Mouse (Mus musculus): ENCODE data around the gene Cnn3.

Cnn3 gene

DNA sequence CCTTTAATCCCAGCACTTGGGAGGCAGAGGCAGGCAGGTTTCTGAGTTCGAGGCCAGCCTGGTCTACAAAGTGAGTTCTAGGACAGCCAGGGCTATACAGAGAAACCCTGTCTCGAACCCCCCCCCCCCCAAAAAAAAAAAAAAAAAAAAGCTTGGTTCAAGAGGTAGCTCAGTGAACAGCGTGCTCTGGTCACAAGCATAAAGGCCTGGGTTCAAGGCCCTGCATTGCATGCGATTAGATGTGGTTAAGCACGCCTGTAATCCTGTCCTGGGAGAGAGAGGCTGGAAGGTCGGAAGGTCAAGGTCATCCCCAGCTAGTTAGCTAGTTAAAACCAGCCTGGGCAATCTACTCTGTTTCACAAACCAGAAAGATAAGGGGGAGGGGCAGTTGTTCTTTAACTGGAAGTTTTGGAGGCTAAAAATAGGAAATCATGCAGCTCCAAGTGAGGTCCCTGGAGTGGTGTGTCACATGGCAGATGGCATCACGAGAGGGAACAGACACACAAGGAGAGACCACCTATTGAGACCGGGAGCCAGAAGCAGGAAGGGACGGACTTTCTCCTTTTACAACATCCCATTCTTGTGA lies 7.4 kb upstream of the Cnn3 start:
- DNase-seq (ENCODE audit: low read depth) = no peak

DNA sequence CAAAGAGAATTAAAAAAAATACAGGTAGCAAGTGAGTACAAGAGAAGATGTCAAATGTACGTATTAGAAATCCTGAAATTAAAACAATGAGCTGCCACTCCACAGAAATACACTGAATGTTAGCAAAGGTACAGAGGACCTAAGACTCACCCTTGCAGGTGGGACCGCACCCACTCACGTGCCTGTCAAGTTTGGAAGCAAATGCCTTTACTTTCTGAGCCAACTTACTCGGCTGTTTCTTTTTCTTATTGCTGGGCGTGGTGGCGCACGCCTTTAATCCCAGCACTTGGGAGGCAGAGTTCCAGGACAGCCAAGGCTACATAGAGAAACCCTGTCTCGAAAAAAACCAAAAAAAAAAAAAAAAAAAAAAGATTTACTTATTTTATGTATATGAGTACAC lies 3.9 kb upstream of the Cnn3 start:
- DNase-seq (ENCODE audit: low read depth) = no peak

DNA sequence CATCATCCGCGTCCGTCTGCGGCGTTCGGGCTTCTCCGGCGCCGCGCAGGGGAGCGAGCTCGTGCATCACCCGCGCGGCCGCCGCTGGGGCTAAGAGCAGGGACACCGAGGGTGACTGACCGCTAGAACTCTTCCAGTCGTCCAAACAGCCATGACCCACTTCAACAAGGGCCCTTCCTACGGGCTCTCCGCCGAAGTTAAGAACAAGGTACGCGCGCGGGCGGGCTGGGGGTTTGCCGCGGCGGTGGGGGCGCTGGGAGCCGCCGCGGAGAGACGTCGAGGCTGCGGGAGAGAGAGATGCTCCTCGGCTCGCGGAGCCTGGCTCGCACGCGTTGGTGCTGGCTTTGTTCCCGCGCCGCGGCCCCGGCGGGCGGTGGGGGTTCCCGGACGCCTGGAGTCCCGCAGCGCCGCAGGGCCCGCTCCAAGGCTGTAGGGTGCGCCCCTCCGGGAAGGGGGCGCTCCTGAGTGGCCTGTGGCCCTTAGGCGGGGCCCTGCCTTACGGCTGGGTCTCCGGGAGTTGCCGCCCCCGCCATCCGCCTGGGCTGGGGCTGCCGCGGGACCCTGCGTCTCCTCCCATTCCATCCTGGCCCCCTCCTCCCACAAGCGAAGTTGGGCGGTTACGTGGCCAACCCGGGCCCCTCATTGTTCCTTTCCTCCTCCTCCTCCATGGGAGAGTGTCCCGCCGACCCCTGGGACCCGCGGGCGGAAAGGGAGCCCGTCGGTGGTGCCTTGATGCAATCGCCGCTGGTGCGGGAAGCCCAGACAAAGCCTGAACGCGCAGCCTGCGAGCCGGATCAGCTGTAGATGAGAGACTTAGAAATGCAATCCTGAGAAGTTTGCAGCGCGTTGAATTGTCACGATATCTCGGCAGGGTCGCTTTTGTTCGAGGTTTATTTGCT lies 573 bp downstream of the Cnn3 start:
- DNase-seq (ENCODE audit: low read depth) = peak; percentile 75

DNA sequence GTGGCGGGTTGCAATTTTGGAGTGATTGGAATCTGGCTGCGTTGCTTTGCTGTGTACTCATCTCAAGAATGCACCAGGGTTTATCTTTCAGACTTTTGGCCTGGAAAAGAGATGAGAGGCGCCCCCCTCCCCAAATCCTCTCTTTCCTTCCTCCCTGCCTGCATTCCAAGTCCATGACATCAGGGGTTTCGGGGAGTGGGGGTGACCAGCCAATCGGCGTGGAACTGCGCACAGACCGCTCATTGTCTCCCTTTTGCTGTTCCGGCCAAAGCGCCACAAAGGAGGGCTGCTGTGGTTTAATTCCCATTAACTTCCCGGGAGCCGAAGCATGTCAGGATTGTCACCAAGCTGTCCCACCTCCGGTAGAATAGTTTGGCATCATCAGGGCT lies 1.2 kb downstream of the Cnn3 start:
- DNase-seq (ENCODE audit: low read depth) = no peak

DNA sequence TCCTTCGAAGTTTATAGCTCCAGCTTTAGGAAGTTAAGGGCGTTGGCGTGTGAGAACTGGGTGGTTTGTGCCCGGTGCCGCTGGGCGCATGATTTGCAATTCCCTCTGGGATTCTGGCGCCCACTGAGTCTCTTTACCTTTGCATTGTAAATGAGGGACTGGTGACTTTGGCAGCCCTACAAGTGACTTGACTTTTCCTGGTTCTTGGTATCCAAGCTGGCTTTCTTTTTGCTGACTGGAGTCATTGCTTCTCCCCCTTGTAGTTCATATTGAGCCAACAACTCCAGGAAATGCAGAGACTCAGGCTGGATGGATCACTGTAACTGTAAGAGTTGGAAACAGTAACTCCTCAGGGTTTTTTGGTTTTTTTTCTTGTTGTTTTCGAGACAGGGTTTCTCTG lies 1.9 kb downstream of the Cnn3 start:
- DNase-seq (ENCODE audit: low read depth) = no peak

DNA sequence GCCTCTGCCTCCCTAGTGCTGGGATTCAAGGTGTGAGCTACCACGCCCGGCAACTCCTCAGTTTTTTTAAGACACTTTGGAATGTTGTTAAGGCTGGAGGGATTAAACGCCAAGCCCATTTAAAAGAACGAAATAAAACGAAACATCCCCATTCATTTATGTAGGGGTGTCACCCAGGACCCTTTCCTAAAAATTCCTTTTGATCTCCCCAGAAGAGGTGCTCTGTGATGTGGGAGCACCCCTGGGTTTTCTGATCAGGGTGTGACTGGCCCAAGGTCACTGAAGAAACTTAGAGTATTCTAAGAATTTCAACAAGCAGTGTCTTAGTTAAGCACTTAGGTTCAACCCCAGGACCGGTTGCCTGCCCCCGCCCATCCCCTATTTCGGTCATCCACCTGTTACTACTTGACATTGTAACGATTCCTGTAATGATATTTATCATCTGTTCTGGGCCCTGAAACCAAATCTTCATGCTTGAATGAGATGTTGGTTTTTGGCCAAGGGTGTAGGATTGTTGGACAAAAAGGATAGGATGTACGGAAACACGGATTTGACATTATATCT lies 2.5 kb downstream of the Cnn3 start:
- no peak for DNase-seq (ENCODE audit: low read depth)

DNA sequence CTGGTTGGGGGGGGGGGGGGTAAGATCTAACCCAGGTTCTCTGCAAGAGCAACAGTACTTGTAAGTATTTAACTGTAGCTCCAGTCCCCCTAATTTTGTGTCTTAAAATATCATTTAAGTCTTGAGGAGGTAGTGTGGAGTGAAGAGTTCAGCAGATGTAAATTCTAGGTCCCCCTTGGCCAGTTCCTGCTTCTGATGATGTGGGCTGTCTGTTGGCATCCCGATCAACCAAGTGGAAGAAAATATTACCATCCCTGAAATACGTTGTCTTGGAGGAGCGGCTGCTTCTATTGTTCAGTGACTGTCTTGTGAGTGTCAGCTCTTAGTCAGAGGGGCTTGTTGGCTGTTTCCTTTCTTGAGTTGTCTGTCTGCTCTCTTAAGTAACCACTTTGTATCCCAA lies 3.2 kb downstream of the Cnn3 start:
- DNase-seq (ENCODE audit: low read depth) = no peak

DNA sequence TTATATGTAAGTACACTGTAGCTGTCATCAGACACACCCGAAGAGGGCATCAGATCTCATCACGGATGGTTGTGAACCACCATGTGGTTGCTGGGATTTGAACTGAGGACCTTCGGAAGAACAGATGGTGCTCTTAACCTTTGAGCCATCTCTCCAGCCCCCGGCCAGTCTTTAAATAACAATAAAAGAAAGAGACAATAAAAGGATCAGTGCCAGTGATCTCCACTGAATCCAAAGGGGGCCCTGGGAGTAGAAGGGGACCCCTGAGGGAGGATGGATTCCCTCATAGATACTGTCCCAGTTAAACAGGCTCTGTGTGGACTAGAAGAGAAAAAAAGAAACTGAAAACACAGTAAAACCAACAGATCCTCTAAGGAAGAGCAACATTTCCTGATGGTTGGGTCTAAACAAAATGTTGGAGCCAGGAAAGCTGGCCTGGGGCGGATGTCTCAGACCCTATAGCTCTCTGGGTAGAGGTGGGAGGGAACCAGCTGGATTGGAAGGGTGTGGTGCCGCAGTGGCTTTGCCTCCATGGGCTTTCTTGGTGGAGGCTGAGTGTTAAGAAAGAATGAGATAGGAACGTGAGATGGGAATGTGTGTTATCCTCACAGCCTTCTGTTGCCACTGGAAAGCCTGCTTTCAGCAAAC lies 4.1 kb downstream of the Cnn3 start:
- DNase-seq (ENCODE audit: low read depth) = no peak

DNA sequence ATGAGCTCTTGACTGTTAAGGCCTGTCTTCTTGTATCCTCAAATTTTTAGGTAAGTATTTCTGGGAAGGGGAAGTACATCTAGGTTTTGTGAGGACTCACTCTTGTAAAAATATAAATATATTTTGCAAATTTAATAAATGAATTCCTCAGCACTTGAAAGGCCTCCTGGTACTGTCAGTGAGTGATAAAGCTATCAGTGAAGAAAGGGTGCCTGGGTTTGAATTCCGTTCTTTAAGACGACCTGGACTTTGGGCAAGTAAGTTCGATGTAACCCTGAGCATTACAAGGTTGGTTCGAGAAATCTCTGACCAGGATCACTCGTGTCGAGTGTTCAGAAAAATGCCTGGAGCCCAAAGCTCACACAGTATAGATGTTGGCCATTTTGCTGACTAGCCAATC lies 7.1 kb downstream of the Cnn3 start:
- DNase-seq (ENCODE audit: low read depth) = no peak

DNA sequence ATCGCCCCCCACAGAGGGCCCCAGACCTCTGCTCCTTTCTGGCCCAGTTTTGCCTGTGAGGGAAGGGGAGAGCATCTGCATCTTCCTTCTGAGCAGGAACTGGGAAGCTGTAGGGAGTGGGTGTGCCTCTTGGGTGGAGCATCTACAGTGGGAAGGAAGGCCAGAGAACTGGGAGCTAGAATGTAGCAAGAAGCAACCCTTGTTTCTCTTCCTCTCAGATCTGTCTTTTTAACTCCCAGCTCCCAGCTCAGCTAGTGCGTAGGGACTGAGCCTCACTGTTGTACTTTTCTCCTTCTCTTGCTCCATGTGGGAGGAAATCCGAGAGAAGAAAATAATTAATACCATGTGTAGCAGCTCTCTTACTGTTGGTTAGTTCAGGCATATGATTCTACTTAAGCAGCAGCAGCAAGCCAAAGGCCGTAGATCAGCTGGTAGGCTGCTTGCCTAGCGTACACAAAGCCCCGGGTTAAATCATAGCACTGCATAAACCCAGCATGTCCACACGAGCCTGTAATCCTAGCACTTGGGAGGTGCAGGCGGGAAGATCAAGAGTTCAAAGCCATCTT lies 7.8 kb downstream of the Cnn3 start:
- DNase-seq (ENCODE audit: low read depth) = no peak

DNA sequence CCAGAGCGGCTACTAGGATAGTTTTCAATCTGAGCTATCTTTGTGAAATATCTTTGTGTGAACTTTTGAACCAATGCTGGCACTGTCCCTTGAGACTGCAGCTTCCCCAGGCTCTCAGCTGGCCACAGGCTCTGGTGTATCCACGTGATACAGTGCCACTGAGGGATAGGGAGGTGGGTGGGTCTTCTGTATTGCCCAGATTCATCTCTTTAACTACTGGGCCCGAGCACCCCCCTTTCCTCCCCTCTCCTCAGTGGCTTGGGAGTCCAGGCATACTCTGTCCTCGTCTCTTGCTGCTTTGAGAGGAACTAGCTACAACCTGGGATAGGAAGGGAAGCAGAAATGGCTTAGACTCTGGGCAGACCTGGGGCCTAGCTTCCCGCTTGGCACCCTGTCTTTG lies 9.0 kb downstream of the Cnn3 start:
- DNase-seq (ENCODE audit: low read depth) = no peak

DNA sequence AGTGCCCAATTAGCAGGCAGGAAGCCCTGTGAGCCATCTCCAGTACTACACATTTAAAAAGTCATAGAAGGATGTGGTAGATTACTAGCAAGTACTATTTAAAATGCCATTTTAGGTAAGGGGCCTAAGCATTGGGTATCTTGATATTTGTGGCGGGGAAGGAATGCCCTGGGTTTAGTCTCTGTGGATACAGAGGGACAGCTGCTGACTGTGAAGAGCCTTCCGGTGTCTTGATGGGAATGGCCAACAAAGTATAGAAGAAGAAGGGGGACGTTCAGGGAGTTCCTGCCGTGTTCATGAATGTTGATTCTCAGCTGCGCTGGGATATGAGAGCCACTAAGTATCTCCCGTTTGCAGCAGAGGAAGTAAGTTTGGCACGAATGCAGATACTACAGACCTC lies 10.8 kb downstream of the Cnn3 start:
- DNase-seq (ENCODE audit: low read depth) = no peak

DNA sequence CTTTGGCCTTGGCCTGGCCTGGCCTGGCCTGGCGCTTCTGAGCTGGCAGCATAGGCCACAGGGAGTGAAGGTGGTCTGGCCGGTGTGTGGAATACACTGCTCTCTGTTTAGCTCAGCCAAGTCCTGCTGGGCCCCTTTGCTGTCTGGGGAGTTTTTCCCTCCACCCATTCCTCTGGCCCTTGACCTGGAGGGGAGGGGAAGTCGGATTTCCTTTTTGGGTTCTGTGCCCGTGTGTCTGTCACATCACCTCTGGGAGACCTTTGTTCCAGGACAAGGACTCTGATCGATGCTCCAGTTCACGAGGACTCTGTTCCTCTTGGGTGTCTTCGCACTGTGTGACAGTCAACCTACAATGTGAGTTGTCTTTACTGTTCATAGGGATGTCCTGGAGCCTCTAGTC lies 11.7 kb downstream of the Cnn3 start:
- no peak for DNase-seq (ENCODE audit: low read depth)

DNA sequence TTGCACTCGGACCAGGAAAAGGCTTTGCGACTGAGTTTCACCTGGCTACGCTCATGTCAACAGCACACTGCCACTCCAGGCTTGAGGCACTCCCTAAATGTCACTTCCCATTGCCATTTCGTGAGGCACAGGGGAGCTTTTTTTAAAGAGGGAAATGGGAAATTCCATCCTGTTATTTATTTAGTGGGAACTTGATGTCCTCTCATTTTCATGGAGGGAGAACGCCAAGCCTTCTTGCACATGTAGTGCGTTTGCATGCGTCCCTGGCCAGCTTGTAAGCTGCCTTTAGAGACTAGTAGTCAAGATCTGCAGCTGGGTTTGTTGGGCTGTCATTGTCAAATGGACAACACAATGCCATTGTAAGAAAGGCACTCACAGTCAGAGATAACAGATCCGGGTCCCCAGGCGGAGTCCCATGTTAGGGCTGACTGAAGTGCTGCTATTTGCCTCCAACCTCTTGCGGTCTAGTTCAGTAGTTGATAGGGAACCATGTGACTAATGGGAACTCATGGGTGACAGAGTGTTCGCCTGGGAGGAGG lies 13.4 kb downstream of the Cnn3 start:
- no peak for DNase-seq (ENCODE audit: low read depth)

DNA sequence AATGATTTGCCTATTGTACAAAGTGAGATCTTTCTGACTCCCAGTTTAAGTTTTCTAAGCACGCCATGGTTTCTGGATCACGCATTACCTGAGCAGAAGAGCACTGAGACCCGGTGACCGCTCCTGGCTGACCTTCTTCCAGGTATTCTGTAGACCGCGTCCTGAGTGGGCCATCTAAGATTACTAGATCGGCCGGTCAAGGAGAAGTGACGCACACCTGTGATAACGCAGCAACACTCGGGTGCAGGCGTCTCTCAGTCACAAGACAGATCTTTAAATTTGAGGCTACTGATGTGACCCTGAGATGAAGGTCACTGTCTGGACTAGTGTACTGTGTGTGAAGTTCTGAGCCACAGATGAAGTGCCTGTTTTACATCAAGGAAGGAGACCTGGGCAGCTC lies 15.2 kb downstream of the Cnn3 start:
- DNase-seq (ENCODE audit: low read depth) = no peak

DNA sequence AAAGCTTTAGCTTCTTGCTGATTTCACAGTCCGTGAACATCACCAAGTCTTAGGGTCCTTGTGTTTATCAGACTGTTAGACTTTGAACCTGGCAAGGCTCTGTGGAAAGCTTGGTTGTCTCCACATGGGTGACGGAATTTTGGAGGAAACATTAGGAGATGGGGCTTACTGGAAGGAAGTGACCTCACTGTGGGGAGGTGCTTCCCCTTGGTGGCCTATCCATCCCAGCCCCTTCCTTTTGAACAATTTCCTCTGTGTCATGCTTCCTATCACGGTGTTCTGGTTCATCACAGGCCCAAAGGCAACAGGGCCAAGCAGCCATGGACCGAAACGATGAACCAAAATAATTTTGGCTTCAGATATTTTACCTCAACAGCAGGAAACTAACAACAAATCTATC lies 16.0 kb downstream of the Cnn3 start:
- DNase-seq (ENCODE audit: low read depth) = no peak

DNA sequence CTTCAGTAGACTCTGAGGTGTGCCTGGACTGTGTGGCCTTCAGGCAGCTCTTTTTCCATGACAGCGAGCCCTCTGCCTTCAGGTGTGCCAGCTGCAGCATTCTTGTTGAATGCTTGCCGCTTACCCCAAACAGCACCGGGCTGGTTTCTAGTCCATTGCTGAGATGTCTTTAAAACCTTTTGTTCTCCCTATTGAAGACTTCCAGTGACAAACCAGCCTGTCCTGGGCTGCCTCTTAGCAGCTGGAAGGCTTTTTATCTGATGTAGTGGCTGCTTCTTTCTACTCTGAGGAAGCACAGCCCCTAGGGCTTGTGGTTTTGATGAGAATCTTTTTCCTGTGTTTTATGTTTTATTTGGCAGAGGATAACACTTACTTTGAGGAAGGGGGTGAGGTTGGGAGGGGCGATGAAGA lies 17.6 kb downstream of the Cnn3 start:
- no peak for DNase-seq (ENCODE audit: low read depth)

DNA sequence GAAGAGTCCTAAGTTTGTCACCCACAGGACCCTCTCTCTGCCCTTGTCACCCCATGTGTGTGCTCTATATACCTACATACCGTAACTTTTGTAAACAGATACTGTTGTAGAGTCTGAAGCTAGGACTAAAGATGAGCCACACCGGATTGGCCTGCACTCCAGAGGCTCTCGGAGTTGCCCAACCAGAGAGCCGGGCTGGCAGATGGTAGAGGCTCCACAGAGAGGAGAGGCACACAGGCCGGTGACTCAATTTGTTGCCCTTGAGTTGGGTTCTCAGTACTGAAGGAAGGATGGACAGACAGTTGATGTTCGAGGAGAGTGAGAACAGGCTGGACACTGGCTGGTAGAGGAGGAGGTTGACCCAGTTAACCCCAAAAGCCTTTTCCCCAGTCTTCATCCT lies 18.1 kb downstream of the Cnn3 start:
- DNase-seq (ENCODE audit: low read depth) = no peak

DNA sequence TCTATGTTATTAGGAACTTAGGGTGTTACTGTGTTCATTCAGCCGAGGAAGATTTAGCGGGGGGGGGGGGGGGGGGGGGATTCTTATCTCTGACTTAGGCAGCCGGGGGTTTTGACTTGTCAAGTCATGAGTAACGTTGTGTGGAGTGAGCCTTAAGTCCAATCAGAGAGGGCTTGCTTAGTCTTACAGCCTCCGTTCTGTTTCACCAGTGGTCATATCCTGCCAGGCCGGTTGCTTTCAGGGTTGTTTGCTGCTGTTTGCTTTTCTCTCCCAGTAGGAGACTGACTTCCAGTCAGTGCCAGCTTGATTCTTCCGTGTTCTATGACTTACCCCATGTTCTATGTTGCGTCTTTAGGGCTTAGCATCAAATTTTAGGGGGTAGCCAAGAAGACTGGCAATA lies 20.2 kb downstream of the Cnn3 start:
- DNase-seq (ENCODE audit: low read depth) = no peak

DNA sequence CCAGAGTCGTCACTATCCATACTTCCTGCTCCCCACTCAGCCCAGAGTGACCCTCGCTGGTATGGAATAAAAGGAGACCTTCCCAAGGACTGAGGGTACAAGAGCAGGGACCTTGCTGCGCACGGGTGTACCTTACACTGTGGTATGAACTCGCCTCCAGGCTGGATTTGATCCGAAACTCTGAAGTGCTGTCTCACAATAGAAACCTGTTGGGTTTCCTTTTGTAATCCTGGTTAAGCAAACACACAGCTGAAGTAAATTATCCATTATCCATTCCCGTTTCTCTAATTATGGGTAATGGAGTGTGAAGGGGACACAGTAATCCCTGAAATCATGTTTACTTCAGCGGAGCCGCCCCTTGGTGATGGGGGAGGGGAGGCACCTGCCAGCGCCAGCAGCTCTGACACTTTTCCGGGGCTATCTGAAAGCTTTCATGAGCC lies 21.8 kb downstream of the Cnn3 start:
- no peak for DNase-seq (ENCODE audit: low read depth)

DNA sequence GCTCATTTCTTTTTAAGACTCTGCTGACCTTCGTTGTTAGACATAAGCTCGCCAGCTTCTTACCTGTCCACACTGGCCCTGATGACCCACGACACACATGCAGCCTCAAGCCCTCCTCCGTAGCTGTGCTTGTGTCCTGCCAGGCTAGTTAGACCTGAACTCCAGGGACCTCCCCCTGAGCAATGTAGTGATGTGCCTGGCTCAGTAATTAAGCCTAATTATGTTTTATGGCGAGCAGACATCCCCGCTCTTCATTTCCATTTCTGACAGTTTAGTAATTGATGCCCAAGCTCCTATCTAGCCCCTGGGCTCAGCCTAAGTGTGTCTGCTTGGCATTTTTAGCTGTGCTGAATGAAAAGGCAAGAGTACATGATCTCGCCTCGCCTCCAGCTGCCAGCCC lies 22.3 kb downstream of the Cnn3 start:
- DNase-seq (ENCODE audit: low read depth) = no peak

DNA sequence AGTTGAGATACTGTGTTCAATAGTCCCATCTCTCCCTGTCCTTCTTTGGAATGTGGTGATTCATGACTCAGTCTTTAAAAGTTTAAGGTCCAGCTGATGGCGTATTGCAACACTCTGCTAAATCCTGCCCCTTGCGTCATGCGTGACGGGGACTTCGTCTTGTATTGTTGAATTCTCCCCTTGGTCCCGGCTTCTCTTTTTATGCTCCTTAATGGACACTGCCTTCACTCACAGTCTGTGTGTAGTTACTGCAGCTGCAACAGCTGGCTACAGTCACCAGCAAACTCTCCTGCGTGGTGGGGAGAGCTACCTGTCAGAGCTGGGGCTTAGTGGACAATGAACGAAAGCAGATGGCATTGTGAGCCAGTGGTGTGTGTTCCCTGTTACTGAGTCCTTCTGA lies 23.2 kb downstream of the Cnn3 start:
- no peak for DNase-seq (ENCODE audit: low read depth)
